Mouse (Mus musculus) layer of hippocampus, adult 9-10 months (tissue): Measurements from ENCODE around the gene Olfr1087.
"Not testable (repeated sequence)": the region's sequence is repeated elsewhere in the genome, so short reads cannot be mapped to it uniquely, and the experiment has no call there.

ENCODE experiments used
- DNase-seq: peaks from one replicate; pipeline ENCODE4 v3.0.0; 2022; ENCODE audit warnings: low spot score

The Olfr1087 gene

GRCm38 (mm10) chr2:86698295-86698694 is at the start of gene Olfr1087:
Olfr1087 (minus strand) TSS chr2:86698395.
- no peak for DNase-seq

- no peak for DNase-seq
Measured at GRCm38 (mm10) chr2:86733601-86734000, 35.4 kb upstream of the Olfr1087 start, which contains the start of gene Olfr1089. Olfr1089 (minus strand) TSS chr2:86733701.

GRCm38 (mm10) chr2:86679992-86680391 is 18.2 kb downstream of the Olfr1087 start, which contains the start of gene Olfr1086:
Olfr1086 (minus strand) TSS chr2:86680092.
- no peak for DNase-seq

- DNase-seq = no peak
Measured at GRCm38 (mm10) chr2:86661919-86662318, 36.3 kb downstream of the Olfr1087 start, which contains the start of gene Olfr1085. Olfr1085 (minus strand) TSS chr2:86662019.

- DNase-seq = not testable (repeated sequence)
Measured at GRCm38 (mm10) chr2:86639625-86640024, 58.6 kb downstream of the Olfr1087 start, which contains the start of gene Olfr1084. Olfr1084 (minus strand) TSS chr2:86639725.
